Mouse (Mus musculus) testis, adult 2 months (tissue): Measurements from ENCODE around the gene Flt3l. TPM values are rescaled to one million over a fixed set of nuclear protein-coding genes. Genes with fewer than 3 reads are reported as not detected.

Experiments
- H3K27ac ChIP-seq: fragments of 200-500 bp; 2 replicates; pipeline ENCODE4 v1.5.1; 2012; ENCODE audit warnings: low read depth, low read length; ENCODE audit not compliant: control insufficient read depth, insufficient read depth
- H3K27me3 ChIP-seq: fragments of 200-500 bp; 2 replicates; pipeline ENCODE4 v1.6.1; 2012; ENCODE audit warnings: mild to moderate bottlenecking, low read length, moderate library complexity; ENCODE audit not compliant: control insufficient read depth, insufficient read depth
- H3K36me3 ChIP-seq: fragments of 200-500 bp; 2 replicates; pipeline ENCODE4 v1.6.1; 2012; ENCODE audit warnings: mild to moderate bottlenecking, low read length; ENCODE audit not compliant: control insufficient read depth, insufficient read depth
- H3K4me1 ChIP-seq: fragments of 200-500 bp; 2 replicates; pipeline ENCODE4 v1.6.1; 2012; ENCODE audit warnings: low read length; ENCODE audit not compliant: control insufficient read depth, insufficient read depth
- H3K4me3 ChIP-seq: fragments of 200-500 bp; 2 replicates; pipeline ENCODE4 v1.5.1; 2012; ENCODE audit warnings: low read depth, mild to moderate bottlenecking, low read length, moderate library complexity, mixed read lengths; ENCODE audit not compliant: control insufficient read depth
- CTCF ChIP-seq: fragments of 200-500 bp; IDR thresholded peaks from 2 replicates; pipeline ENCODE4 v1.5.1; 2012; ENCODE audit warnings: low read depth, mild to moderate bottlenecking, inconsistent platforms, low read length, moderate library complexity; ENCODE audit not compliant: control insufficient read depth, insufficient read depth, insufficient replicate concordance
- POLR2A ChIP-seq: fragments of 200-500 bp; IDR thresholded peaks from 2 replicates; pipeline ENCODE4 v1.6.1; 2012; ENCODE audit warnings: low read depth, mild to moderate bottlenecking, inconsistent platforms, low read length, moderate library complexity; ENCODE audit not compliant: control insufficient read depth
- polyA plus RNA-seq: library from polyadenylated mRNA; depleted of rRNA; stranded (reverse); fragments of >200 nt; gene quantifications from 2 replicates; pipeline ENCODE4 v1.2.3, GENCODE M21; 2012

Flt3l gene
- polyA plus RNA-seq, 1 experiment, result 3.9 TPM

- TF ChIP-seq CTCF (no peak), POLR2A (no peak)
- Histone ChIP-seq H3K4me1 (peaks cover 25% of the 10 kb centered on the region), H3K27ac (no peak within 1 kb of the TSS; the same call in none of the 2 replicates), H3K27me3 (no peaks in the 10 kb centered on the region; the same call in 1 of the 2 replicates), H3K4me3 (peak within 1 kb of the TSS; percentile 51), H3K36me3 (no peaks in the 10 kb centered on the region)
Observed at GRCm38 (mm10) chr7:45092048-45092447, 44.2 kb downstream of the Flt3l start, which contains the start of gene Rcn3. Gene Rcn3 (minus strand): TSS chr7:45092221.

GRCm38 (mm10) chr7:45091001-45091990 lies 44.9 kb downstream of the Flt3l start:
- peak overlapping the region; percentile 51 for H3K4me3 ChIP-seq
- H3K4me1 ChIP-seq, result peaks cover 25% of the 10 kb centered on the region
- no peak overlapping the region; the same call in 1 of the 2 replicates for H3K27ac ChIP-seq
- TF ChIP-seq POLR2A, result no peak
- no peak for TF ChIP-seq CTCF
- no peaks in the 10 kb centered on the region; the same call in 1 of the 2 replicates for H3K27me3 ChIP-seq
- H3K36me3 ChIP-seq, result no peaks in the 10 kb centered on the region

- Histone ChIP-seq H3K27ac (no peak overlapping the region), H3K4me3 (no peak overlapping the region), H3K27me3 (no peaks in the 10 kb centered on the region; the same call in 1 of the 2 replicates), H3K4me1 (peaks cover 25% of the 10 kb centered on the region), H3K36me3 (no peaks in the 10 kb centered on the region)
- TF ChIP-seq CTCF (no peak), POLR2A (no peak)
Observed at GRCm38 (mm10) chr7:45090251-45090977, 45.8 kb downstream of the Flt3l start.

- Histone ChIP-seq H3K27me3 (no peaks in the 10 kb centered on the region; the same call in 1 of the 2 replicates), H3K36me3 (no peaks in the 10 kb centered on the region), H3K4me1 (peaks cover 26% of the 10 kb centered on the region), H3K4me3 (no peak overlapping the region), H3K27ac (no peak overlapping the region)
- TF ChIP-seq CTCF, result no peak
- TF ChIP-seq POLR2A, result no peak
Observed at GRCm38 (mm10) chr7:45088597-45088996, 47.6 kb downstream of the Flt3l start.

GRCm38 (mm10) chr7:45086084-45086483 lies 50.1 kb downstream of the Flt3l start:
- Histone ChIP-seq H3K4me3 (no peak overlapping the region), H3K4me1 (peaks cover 23% of the 10 kb centered on the region), H3K27ac (no peak overlapping the region), H3K36me3 (no peaks in the 10 kb centered on the region), H3K27me3 (no peaks in the 10 kb centered on the region; the same call in 1 of the 2 replicates)
- TF ChIP-seq CTCF, result peak; percentile 86; the same call in 1 of the 2 replicates
- TF ChIP-seq POLR2A, result no peak

- Histone ChIP-seq H3K27ac (no peak overlapping the region), H3K36me3 (no peaks in the 10 kb centered on the region; the same call in 1 of the 2 replicates), H3K4me1 (peaks cover 13% of the 10 kb centered on the region), H3K27me3 (no peaks in the 10 kb centered on the region), H3K4me3 (no peak overlapping the region)
- TF ChIP-seq CTCF (no peak), POLR2A (no peak)
Observed at GRCm38 (mm10) chr7:45083300-45083890, 52.8 kb downstream of the Flt3l start.
